Mouse (Mus musculus): ENCODE measurements around the gene Robo2. TPM values are rescaled to one million over a fixed set of nuclear protein-coding genes. Genes with fewer than 3 reads are reported as not detected.

Robo2 gene
- total and polyA plus RNA-seq, 2 experiments from 2014 or later = 1.7 to 10.6 TPM

DNA sequence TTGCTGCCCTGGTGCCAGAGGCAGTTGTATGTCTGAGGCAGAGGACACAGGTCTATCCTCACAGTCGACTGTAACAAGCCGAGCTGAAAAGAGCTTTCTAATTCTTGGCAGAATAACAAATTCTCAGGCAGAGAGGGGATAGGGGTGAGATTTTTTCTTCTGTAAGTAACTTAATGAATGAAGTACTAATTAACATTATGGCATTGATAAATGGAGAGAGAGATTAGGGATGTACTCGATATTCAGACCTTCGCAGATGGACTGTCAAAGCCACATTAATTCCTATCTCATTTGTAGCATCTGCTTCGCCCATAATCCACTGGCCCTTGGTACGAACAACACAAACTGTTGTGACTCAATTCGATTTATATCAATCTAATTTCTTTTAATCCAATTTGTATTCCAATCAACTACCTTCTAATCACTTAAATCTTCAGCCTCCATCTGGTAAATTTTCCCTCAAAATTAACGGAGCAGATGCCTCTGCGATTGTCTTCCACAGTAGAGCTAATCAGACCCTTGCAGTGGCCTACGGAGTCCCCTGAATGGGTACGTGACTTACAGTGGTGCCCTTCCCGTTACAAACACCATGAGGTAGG is 36.2 kb downstream of the Robo2 start:
- no peak for DNase-seq (ENCODE audit: low spot score)
- Histone ChIP-seq H3K9me3 (replicated peaks; ENCODE audit: control insufficient read depth, low read length) (no peaks in the 10 kb centered on the region), H3K9ac (replicated peaks; ENCODE audit: low read depth, low read length) (no peak overlapping the region), H3K4me1 (ENCODE audit: control insufficient read depth, insufficient read depth) (peaks cover 7% of the 10 kb centered on the region), H3K27me3 (ENCODE audit: control insufficient read depth, insufficient read depth, low read length) (no peaks in the 10 kb centered on the region), H3K36me3 (replicated peaks; ENCODE audit: control insufficient read depth, insufficient read depth, low read length) (no peaks in the 10 kb centered on the region), H3K4me2 (ENCODE audit: low read depth, low read length) (no peak overlapping the region), H3K4me3 (ENCODE audit: low read depth, low read length) (no peak overlapping the region), H3K27ac (ENCODE audit: low read depth) (no peak overlapping the region)
- no peak for ATAC-seq (ENCODE audit: insufficient read depth, low read depth)
- WGBS = 80% methylated on average over 12 of the region's 12 CpGs
- TF ChIP-seq CTCF (IDR thresholded peaks at IDR 0.05; ENCODE audit: low read depth) (no peak), EP300 (IDR thresholded peaks at IDR 0.05; ENCODE audit: low read depth) (no peak)

- ATAC-seq (ENCODE audit: insufficient read depth, low read depth) = no peak; the same call in 1 of the 2 replicates
- no peak for DNase-seq (ENCODE audit: low spot score)
- no peak overlapping the region for H3K4me3 ChIP-seq (ENCODE audit: low read depth, low read length)
- H3K9ac ChIP-seq (replicated peaks; ENCODE audit: low read depth, low read length) = no peak overlapping the region
- no peaks in the 10 kb centered on the region for H3K27me3 ChIP-seq (ENCODE audit: control insufficient read depth, insufficient read depth, low read length)
- no peak overlapping the region for H3K27ac ChIP-seq (ENCODE audit: low read depth)
- no peaks in the 10 kb centered on the region for H3K9me3 ChIP-seq (replicated peaks; ENCODE audit: control insufficient read depth, low read length)
- TF ChIP-seq CTCF (IDR thresholded peaks at IDR 0.05; ENCODE audit: low read depth) = no peak
- TF ChIP-seq EP300 (IDR thresholded peaks at IDR 0.05; ENCODE audit: low read depth) = no peak
- WGBS = 41% methylated on average over 5 of the region's 5 CpGs
- H3K4me2 ChIP-seq (ENCODE audit: low read depth, low read length) = no peak overlapping the region
- peaks cover 7% of the 10 kb centered on the region for H3K4me1 ChIP-seq (ENCODE audit: control insufficient read depth, insufficient read depth)
- H3K36me3 ChIP-seq (replicated peaks; ENCODE audit: control insufficient read depth, insufficient read depth, low read length) = no peaks in the 10 kb centered on the region
These were observed 37.1 kb downstream of the Robo2 start for GRCm38 (mm10) chr16:74374540-74374939.

DNA sequence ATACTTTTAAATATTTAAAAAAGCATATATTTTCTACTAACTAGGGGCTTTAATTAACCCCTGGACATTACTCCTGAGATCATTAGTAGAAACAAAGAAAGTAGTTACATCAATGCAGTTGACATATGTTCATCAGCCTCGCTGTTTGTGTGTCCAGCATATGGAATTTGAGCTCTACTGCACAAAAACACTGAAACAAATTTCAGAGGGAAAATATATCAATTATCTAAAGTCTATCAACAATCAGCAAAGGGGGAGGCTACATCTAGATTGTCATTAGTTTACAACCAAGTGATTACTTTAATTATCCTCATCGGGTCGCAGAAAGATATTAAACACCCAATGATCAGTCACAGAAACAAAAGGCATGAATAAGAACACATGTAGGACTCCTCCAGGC is 38.2 kb downstream of the Robo2 start:
- Histone ChIP-seq H3K27me3 (ENCODE audit: control insufficient read depth, insufficient read depth, low read length) (no peaks in the 10 kb centered on the region), H3K4me3 (ENCODE audit: low read depth, low read length) (no peak overlapping the region), H3K4me1 (ENCODE audit: control insufficient read depth, insufficient read depth) (peaks cover 7% of the 10 kb centered on the region), H3K36me3 (replicated peaks; ENCODE audit: control insufficient read depth, insufficient read depth, low read length) (no peaks in the 10 kb centered on the region), H3K9me3 (replicated peaks; ENCODE audit: control insufficient read depth, low read length) (no peaks in the 10 kb centered on the region), H3K4me2 (ENCODE audit: low read depth, low read length) (no peak overlapping the region), H3K9ac (replicated peaks; ENCODE audit: low read depth, low read length) (no peak overlapping the region), H3K27ac (ENCODE audit: low read depth) (no peak overlapping the region)
- 91% methylated on average over 3 of the region's 3 CpGs for WGBS
- ATAC-seq (ENCODE audit: insufficient read depth, low read depth) (no peak), DNase-seq (ENCODE audit: low spot score) (no peak)
- TF ChIP-seq CTCF (IDR thresholded peaks at IDR 0.05; ENCODE audit: low read depth) (no peak), EP300 (IDR thresholded peaks at IDR 0.05; ENCODE audit: low read depth) (no peak)

- Histone ChIP-seq H3K27me3 (ENCODE audit: control insufficient read depth, insufficient read depth, low read length) (no peaks in the 10 kb centered on the region), H3K4me2 (ENCODE audit: low read depth, low read length) (no peak overlapping the region), H3K4me1 (ENCODE audit: control insufficient read depth, insufficient read depth) (peaks cover 7% of the 10 kb centered on the region), H3K9me3 (replicated peaks; ENCODE audit: control insufficient read depth, low read length) (no peaks in the 10 kb centered on the region), H3K27ac (ENCODE audit: low read depth) (no peak overlapping the region), H3K36me3 (replicated peaks; ENCODE audit: control insufficient read depth, insufficient read depth, low read length) (no peaks in the 10 kb centered on the region), H3K4me3 (ENCODE audit: low read depth, low read length) (no peak overlapping the region), H3K9ac (replicated peaks; ENCODE audit: low read depth, low read length) (no peak overlapping the region)
- ATAC-seq (ENCODE audit: insufficient read depth, low read depth) = no peak
- TF ChIP-seq CTCF (IDR thresholded peaks at IDR 0.05; ENCODE audit: low read depth) (no peak), EP300 (IDR thresholded peaks at IDR 0.05; ENCODE audit: low read depth) (no peak)
- 88% methylated on average over 1 of the region's 1 CpGs for WGBS
- no peak for DNase-seq (ENCODE audit: low spot score)
These were observed 38.7 kb downstream of the Robo2 start for GRCm38 (mm10) chr16:74372876-74373275.

DNA sequence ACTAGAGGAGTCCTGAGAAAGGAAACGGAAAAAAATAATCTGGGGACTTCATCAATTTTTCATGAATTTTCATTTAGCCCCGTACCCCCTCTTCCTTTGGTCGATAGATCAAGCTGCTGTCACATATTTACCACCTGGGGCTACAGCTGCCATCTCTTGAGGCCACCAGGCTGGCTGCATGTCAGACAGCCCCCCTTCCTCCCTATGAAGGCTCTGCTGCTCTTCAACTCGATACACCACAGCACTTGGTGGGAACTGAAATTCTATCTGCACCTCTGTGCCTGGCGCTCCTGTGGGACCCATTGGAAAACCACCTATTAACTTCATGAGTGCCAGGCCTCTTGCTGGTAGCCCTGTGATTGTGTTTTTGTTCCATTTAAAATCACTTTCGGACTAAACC is 63.2 kb downstream of the Robo2 start:
- no peaks in the 10 kb centered on the region for H3K27me3 ChIP-seq (ENCODE audit: control insufficient read depth, insufficient read depth, low read length)
- H3K4me1 ChIP-seq (ENCODE audit: control insufficient read depth, insufficient read depth) = no peaks in the 10 kb centered on the region
- H3K4me2 ChIP-seq (ENCODE audit: low read depth, low read length) = no peak overlapping the region
- ATAC-seq (ENCODE audit: insufficient read depth, low read depth) (no peak), DNase-seq (ENCODE audit: low spot score) (no peak)
- 74% methylated on average over 6 of the region's 6 CpGs for WGBS
- H3K27ac ChIP-seq (ENCODE audit: low read depth) = no peak overlapping the region
- H3K36me3 ChIP-seq (replicated peaks; ENCODE audit: control insufficient read depth, insufficient read depth, low read length) = no peaks in the 10 kb centered on the region
- H3K9me3 ChIP-seq (replicated peaks; ENCODE audit: control insufficient read depth, low read length) = no peaks in the 10 kb centered on the region
- no peak overlapping the region for H3K4me3 ChIP-seq (ENCODE audit: low read depth, low read length)
- no peak overlapping the region for H3K9ac ChIP-seq (replicated peaks; ENCODE audit: low read depth, low read length)
- TF ChIP-seq EP300 (IDR thresholded peaks at IDR 0.05; ENCODE audit: low read depth) (no peak), CTCF (IDR thresholded peaks at IDR 0.05; ENCODE audit: low read depth) (no peak)

Data from heart, postnatal 0 days (tissue).